Mouse (Mus musculus): ENCODE results near the gene Hist2h2aa2. TPM values are rescaled to one million over a fixed set of nuclear protein-coding genes. Genes with fewer than 3 reads are reported as not detected.
"Not testable (repeated sequence)": the region's sequence is repeated elsewhere in the genome, so short reads cannot be mapped to it uniquely, and the experiment has no call there.

Gene Hist2h2aa2
- 100 to 1,000 TPM; 213 to 222 TPM for total RNA-seq (2021)
- long read RNA-seq, experiment 1, transcript Hist2h2aa2-201 (1 exons, 528 nt): major isoform, 207 of 207 reads
- long read RNA-seq, experiment 1, partial matches to known transcripts: 0 of 207 reads
- long read RNA-seq, experiment 1, other reads (novel, unspliced or antisense): 0 of 207 reads
- long read RNA-seq, experiment 2, transcript Hist2h2aa2-201 (1 exons, 528 nt): major isoform, 161 of 161 reads
- long read RNA-seq, experiment 2, partial matches to known transcripts: 0 of 161 reads
- long read RNA-seq, experiment 2, other reads (novel, unspliced or antisense): 0 of 161 reads

DNA sequence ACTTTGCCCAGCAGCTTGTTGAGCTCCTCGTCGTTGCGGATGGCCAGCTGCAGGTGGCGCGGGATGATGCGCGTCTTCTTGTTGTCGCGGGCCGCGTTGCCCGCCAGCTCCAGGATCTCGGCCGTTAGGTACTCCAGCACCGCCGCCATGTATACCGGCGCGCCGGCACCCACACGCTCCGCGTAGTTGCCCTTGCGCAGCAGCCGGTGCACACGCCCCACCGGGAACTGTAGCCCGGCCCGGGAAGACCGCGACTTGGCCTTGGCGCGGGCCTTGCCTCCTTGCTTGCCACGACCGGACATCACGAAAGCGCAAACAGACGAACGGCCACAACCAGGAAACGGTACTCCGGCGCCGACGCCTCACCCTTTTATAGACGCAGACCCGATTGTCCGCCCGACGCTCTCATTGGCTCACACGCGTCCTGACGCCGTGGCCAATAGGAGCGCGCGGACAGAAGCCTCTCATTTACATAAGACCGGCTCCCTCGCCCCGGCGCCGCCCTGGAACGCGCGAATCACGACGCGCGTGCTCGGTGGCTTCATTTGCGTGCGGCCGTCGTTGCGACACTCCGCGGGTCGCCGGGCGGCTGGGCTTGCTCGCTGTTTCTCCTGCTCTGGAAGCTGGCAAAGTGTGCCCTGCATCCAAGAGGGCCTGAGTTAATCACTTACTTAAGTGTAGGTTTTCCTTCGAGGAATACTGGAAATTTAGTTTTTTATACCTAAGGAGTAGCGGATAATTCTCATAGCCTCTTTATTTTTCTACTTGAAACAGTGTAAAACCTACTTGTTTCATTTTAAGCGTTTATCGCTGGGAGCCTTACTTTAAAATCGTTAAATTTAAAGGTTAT lies at the start of gene Hist2h2aa2:
TSS of gene Hist2h2aa2 (minus strand) at position 328 of the 850 bp plus-strand sequence.
- DNase-seq: peak; percentile 94

DNA sequence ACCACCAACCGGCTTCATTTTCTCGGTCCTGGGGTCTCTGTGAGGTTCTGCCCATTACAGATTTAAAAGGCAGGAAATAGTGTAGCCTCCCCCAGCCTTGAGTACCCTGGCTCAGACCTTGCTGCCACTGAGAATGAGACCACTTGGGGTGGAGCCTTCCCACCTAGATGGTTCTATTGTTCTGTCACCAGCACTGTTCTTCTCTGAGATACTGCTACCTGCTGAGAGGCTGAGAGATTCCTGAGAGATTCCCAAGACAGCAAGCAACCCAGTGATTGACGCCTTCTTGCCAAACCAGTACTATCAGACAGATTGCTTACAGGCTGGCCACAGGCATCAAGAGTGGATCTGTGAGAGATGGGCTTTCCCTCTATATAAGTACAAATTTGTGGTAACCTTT lies 49.1 kb upstream of the Hist2h2aa2 start:
- no peak for DNase-seq

DNA sequence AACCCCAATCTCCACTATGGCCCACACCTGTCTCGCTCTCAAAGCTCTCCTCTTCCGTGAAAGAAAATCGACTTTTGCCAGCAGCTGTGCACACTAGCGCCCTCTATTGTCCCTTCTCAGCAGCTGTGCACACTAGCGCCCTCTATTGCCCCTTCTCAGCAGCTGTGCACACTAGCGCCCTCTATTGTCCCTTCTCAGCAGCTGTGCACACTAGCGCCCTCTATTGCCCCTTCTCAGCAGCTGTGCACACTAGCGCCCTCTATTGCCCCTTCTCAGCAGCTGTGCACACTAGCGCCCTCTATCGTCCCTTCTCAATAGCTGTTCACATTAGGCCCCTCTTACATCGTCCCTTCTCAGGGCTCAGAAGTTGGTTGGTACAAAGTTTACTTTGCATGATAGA lies 47.3 kb upstream of the Hist2h2aa2 start:
- not testable (repeated sequence) for DNase-seq

DNA sequence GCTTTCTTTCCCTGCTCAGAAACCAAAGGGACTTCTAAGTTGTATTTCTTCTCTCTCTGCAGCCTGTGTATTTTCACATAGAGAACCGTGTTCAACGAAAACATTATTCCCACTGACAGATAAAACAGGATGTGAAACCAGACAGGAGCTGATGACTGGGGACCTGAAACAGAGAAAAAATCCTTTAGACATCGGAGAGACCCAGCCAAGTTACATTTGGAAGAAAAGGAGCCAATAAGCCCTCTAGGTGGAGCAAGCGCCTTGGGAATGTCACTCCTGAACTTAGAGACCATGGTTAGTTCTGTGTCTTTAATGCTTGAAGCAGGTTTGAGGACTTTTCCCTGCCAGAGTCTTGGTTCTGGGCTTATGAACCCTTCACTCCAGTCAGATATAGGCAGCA lies 44.4 kb upstream of the Hist2h2aa2 start:
- DNase-seq: no peak

DNA sequence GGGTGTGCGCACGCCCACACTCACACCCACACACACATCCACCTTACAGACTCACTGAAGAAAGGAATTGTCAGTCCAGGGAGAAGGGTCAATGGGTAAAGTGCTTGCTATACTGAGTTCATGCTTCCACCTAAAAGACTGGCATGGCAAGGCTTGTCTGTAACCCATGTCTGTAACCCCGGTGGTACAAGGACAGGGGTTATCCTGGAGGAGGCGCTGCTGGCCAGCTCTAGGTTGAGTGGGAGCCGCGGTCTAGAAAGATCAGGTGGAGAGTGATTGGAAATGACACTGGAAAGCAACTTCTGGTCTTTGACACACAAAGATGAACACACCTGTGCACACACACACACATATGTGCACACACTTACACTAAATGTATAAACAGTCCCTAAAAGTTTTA lies 40.6 kb upstream of the Hist2h2aa2 start:
- no peak for DNase-seq

DNA sequence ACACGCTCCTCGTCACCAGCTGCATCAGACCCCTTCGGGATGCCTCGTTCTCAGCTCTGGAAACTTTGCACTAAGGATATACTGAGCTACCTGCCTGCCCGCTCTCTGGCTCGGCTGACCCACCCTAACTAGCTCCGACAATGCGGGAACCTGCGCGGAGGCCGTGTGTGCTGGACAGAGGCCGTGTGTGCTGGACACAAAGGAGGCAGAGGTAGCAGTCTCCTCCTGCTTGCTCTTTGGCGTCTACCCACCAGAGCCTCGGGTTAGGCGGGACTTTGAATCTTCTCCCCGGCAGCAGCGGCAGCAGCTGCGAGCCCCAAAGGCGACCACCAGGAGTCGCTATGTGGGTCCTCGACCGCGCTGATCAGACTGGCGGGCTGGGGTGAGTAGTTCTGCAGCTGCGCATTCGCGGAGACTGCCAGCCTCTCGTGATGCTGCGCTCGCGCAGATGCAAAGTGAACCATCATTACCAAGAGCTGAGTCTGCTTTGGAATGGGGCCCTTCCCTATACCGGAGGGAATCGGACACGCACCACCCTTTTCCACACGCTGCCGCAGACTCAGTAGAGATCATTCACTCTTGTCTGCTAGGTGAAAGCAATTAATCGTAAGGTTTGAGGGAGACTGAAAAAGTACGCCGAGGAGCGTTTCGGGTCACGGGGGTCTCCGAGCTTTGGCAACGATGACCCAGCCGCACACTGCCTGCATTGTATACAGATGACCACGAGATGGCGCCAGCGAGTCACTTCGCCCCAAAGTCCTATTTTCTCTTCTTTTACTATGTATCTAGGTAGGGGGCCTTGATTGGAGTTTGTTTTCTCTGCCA lies 37.9 kb upstream of the Hist2h2aa2 start:
- DNase-seq: peak; percentile 90

DNA sequence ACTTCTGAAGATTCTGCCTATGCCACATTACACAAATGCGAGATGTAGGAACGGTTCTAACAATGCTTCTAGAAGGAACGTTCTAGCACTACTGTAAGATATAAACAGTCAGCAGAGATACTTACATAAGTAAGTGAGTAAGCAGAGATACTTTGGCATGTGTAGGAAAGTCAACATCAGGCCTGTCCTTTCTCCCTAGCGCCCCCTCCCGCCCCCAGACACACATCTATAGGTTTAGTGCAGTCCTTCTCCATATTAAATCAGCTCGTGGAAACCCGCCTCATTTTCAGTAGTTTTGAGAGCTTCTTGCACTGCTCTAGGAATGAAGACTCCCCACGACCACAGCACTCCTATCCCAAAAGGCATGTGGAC lies 37.3 kb upstream of the Hist2h2aa2 start:
- DNase-seq: no peak

DNA sequence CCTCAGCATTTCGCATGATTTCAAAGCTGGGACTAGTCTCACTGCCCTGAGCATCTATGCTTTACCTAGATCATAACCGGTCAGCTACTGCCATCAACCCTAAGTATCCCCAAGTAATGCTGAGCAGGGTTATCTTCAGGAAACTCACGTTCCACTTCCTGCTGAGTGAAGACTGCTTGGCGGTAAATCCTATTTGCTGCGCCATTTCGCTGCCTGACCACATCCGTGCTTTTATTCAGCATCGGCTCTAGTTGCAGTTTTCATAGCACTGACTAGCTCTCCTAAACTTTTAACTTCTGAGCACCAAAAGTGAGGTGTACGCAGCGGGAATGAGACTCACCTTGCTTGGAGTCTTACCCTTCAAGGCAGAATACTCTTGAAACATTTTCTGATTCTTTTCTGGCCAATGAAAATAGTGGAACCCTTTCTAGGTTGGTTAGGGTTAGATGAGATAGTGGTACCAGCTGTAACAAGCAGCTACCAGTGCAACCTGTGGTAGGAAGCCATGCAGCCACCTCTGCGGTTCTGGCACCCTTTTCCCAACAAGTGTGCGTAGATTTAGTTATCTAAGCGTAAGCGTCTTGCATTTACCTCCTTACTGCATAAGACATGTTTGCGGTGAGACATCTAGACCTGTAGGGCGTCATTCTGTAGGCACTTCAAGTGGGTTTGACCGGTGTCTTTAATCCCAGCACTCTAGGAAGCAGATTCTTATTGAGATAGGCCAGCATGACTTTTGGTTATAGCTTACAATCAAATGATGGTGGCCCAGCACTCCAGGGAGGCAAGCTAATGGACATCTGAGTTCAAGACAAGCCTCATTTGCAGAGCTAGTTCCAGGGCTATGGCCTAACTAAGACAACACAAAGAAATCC lies 33.8 kb upstream of the Hist2h2aa2 start:
- no peak for DNase-seq

DNA sequence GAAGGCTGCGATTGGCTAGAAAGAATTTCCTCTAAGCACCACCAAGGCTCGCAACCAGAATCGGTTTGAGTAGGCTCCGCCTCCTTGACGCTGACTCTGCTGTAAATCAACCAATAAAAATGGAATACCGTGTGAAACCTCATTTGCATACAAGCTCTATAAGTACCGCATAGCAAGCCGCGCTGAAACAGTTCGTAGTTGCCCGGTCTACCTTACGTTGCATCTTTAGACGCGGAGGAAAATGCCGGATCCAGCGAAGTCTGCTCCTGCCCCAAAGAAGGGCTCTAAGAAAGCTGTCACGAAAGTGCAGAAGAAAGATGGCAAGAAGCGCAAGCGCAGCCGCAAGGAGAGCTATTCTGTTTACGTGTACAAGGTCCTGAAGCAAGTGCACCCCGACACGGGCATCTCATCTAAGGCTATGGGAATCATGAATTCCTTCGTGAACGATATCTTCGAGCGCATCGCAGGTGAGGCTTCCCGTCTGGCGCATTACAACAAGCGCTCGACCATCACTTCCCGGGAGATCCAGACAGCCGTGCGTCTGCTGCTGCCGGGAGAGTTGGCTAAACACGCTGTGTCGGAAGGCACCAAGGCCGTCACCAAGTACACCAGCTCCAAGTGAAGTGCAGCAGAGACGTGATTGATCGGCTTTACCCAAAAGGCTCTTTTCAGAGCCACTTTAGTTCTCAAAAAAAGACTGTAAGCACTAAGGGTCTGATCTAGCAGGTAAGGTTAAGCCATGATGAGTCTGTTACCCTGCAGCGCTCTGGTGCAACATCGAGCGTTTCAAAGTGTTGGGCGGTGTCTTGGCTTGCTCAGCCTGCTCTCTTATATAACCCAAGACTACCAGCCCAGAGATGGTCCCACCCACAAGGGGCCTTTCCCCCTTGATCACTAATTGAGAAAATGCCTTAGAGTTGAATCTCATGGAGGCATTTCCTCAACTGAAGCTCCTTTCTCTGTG lies 29.7 kb upstream of the Hist2h2aa2 start, which contains the start of gene Hist2h2bb:
TSS of gene Hist2h2bb (plus strand) at position 242 of the 964 bp plus-strand sequence.
- peak; percentile 91 for DNase-seq

DNA sequence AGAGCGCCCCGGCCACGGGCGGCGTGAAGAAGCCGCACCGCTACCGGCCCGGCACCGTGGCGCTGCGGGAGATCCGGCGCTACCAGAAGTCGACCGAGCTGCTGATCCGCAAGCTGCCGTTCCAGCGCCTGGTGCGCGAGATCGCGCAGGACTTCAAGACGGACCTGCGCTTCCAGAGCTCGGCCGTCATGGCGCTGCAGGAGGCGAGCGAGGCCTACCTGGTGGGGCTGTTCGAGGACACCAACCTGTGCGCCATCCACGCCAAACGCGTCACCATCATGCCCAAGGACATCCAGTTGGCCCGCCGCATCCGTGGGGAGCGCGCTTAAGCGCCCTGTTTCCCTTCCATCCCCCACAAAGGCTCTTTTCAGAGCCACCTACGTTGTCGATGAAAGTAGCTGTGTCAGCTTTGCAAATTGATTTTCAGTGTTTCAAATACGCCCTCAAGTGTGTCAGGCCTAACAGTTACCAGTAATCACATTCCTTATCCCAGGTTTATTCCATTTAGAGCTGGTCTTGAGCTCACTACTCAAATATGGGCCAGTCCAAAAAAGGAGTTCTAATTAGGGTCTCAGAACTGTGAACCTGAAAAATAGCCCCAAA lies 28.8 kb upstream of the Hist2h2aa2 start:
- not testable (repeated sequence) for DNase-seq

DNA sequence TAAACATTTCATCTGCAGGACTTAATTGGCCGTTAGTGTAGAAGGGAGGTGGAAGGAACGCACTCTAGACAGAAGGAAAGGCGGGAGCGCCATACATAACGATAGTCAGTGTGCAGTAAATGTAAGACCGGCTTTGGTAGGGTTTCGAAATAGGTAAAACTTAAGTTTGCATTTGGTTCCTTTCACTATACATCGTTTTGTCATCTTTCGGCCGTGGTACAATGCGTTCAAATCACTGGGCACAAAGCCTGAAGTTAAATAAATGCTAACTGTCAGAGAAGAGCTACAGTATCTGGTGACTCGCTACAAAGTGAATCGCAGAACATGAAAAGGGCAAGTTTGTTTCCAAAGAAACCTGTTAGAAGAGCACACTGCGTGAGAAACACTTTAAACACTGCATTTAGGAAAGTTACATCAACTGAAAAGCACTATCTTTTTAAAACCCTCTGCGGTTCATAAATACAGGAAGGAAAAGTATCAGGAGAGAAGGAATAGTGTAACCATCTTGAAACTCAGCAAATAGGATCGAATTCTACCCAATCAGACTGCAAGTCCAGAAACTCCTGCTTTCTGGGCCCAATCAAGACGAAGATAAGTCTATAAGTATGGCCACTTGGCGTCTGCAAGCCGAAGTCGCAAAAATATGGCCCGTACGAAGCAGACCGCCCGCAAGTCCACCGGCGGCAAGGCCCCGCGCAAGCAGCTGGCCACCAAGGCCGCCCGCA lies 28.1 kb upstream of the Hist2h2aa2 start, which contains the start of gene Hist2h3b:
TSS of gene Hist2h3b (plus strand) at position 604 of the 725 bp plus-strand sequence.
- DNase-seq: peak; percentile 74

DNA sequence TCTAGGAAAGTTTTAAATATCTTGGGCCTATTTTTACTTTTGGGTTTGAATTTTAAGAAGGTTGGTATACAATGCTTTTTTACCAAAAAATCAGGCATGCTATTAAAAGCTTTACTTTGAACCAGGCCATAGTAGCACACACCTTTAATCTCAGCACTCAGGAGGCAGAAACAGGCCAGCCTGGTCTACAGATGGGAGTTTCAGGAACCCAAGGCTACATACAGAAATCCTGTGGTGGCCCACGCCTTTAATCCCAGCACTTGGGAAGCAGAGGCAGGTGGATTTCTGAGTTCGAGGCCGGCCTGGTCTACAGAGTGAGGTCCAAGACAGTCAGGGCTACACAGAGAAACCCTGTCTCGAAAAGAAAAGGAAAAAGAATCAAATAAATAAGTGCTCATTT lies 27.5 kb upstream of the Hist2h2aa2 start:
- DNase-seq: no peak

DNA sequence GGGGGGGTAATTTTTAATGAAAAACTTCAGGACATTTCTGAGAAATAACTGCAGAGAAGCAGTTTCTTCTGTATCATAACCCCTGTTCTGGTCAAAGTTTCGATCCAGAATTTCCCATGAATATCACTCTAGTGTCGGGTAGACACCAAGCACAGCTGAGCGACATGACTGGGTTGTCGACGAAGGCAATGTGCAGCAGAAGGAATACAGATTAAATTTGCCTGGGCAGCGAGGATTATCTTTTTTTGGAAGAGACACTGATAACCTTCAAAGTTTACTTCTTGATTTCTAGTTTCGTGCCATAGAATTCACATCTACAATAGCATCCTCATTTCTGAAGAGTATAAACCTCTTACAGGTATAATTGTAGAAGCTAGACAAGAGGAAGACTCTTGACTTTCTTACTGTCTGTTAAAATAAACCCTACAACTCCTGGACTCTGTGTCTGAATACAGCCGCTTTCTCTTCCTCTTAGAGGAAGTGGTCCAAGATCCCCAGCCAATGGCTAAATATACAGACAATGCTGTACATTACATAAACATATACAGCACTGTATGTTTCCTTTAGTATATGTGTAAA lies 26.1 kb upstream of the Hist2h2aa2 start:
- no peak for DNase-seq

DNA sequence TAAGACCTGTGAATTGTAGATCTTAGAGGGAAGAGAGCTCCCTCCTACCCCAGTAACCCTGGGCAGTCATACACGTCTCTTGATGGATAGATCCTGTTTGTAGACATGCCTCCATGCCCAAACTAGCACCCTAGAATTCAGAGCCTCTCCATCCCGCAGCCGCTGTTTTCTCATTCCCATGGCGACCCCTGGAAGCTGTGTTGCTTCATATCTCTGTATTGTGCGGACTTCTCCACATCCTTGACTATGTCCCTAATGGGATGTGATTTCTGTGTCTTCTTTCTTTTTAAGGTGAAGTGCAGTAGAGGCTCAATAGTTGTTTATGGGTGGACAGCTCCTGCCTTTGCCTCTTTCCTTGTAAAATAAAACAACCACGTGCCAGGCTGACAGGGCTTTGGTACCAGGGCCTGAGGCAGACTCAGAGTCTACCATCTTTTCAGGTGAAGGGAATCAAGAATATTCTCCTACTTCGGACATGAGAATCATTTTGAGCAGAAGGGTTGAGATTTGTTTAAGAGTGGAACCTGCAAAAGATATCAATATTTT lies 24.4 kb upstream of the Hist2h2aa2 start:
- DNase-seq: no peak

DNA sequence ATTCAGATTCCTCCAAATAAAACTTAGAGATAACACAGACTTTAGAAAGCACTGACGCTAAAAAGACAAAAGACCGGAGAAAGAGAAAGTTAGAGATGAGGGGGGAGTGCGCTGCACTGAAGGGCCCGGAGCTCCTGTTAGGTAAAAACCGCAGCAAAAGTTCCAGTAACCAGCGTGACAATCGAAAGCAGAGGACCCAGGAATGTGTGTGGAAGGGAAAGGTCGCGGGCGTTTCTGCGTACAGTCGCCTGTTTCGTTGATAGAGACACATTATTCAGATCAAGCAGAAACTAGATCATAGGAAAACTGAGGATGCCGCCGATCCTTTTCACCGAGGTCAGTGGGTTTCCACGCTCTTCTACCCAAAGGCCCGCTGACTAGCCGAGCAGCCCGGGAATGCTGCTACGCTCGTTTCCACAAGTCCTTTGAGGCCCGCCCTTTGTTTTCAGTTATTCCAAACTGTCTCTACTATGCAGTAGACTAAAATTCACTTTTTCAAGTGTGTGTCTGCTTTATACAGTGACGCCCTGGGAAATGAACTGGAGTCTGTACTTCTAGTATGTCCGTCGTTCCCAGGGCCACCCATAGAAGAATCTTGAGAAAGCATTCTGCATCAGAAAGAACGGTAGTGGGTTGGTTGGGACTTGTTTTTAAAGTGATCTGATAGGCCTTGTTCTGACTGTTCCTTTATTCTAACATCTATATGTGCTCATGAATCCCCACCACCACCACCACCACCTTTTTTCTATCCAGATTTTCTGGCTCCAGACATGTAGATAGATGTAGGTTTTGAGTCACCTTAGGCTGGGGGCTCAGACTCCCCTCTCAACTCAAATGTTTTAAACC lies 23.7 kb upstream of the Hist2h2aa2 start:
- DNase-seq: no peak

DNA sequence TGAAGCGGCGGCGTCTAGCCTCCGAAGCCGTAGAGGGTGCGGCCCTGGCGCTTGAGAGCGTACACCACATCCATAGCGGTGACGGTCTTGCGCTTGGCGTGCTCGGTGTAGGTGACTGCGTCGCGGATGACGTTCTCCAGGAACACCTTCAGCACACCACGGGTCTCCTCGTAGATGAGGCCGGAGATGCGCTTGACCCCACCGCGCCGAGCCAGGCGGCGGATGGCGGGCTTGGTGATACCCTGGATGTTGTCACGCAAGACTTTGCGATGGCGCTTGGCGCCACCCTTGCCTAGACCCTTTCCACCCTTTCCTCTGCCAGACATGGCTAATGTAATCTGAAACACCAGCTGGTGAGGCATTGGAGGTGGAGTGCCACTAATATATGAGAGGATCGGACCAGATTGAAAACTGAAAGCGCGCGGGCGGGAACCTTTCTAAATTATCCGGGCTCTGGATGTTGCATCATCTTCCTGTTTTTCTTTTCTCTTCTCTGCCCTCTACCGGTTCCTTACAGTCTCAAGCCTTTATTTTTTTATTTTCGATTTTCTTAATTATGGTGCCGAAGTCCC lies 23.0 kb upstream of the Hist2h2aa2 start, which contains the start of gene Hist2h4:
TSS of gene Hist2h4 (minus strand) at position 333 of the 572 bp plus-strand sequence.
- DNase-seq: peak; percentile 92
